ENCODE assay signal across 10 mouse cellular contexts in genomic region chr15:78339627-78340423, GRCm38 (mm10). TPM values are rescaled to one million over a fixed set of nuclear protein-coding genes. Genes with fewer than 3 reads are reported as not detected.
DNase-seq lines count a peak whose midpoint lies in the region; ATAC-seq and TF ChIP-seq lines count a peak whose summit lies in the region.
"Not testable (repeated sequence)": the region's sequence is repeated elsewhere in the genome, so short reads cannot be mapped to it uniquely, and the experiment has no call there.
"Had no signal": no experiment of that assay in that cellular context is flagged by ENCODE, and none has a peak within 500 bp of the region (broad histone marks: within the 10 kb centered on the region; RNA-seq: fewer than 3 reads in every experiment).

No protein-coding gene starts in this region.

- H3K36me3 ChIP-seq in C2C12 (ENCODE audit: control insufficient read depth, insufficient read depth); embryonic facial prominence, embryonic 14.5 days (ENCODE audit: control insufficient read depth, insufficient read depth, low read length); kidney, postnatal 0 days (ENCODE audit: insufficient read depth, low read length); limb, embryonic 14.5 days (ENCODE audit: control insufficient read depth, insufficient read depth, low read length); midbrain, postnatal 0 days (ENCODE audit: insufficient read depth, low read length): not testable (repeated sequence)

- H3K27me3 ChIP-seq in C2C12 (ENCODE audit: control insufficient read depth, insufficient read depth, insufficient read length): peaks cover 18% of the 10 kb centered on the region
- not testable (repeated sequence) for H3K27me3 ChIP-seq in embryonic facial prominence, embryonic 14.5 days (replicated peaks; ENCODE audit: control insufficient read depth, insufficient read depth, low read length); kidney, postnatal 0 days (ENCODE audit: insufficient read depth, low read length); limb, embryonic 14.5 days (ENCODE audit: control insufficient read depth, insufficient read depth, low read length); midbrain, postnatal 0 days (ENCODE audit: insufficient read depth, low read length)

- not testable (repeated sequence) for H3K79me3 ChIP-seq in C2C12 (ENCODE audit: low read depth)

- H3K4me3 ChIP-seq in C2C12 (ENCODE audit: insufficient read depth, poor library complexity, severe bottlenecking); embryonic facial prominence, embryonic 14.5 days (ENCODE audit: low read depth, low read length); kidney, postnatal 0 days (replicated peaks; ENCODE audit: low read depth, low read length); limb, embryonic 14.5 days (replicated peaks; ENCODE audit: low read length); midbrain, postnatal 0 days (ENCODE audit: low read depth, low read length): not testable (repeated sequence)

- not testable (repeated sequence) for H3K9ac ChIP-seq in embryonic facial prominence, embryonic 14.5 days (ENCODE audit: low read depth, low read length); kidney, postnatal 0 days (ENCODE audit: low read depth, low read length); limb, embryonic 14.5 days (ENCODE audit: low read depth, low read length, severe bottlenecking); midbrain, postnatal 0 days (replicated peaks; ENCODE audit: low read length, poor library complexity, severe bottlenecking)

- TF ChIP-seq CTCF in C2C12 (IDR thresholded peaks at IDR 0.05; ENCODE audit: control insufficient read depth, insufficient read depth, insufficient read length): peak; percentile 97
- peak; percentile 86 for TF ChIP-seq CTCF in kidney, postnatal 0 days (IDR thresholded peaks at IDR 0.05; ENCODE audit: low read depth)
- TF ChIP-seq CTCF in midbrain, postnatal 0 days (IDR thresholded peaks at IDR 0.05): peak; percentile 84

- peak; percentile 70 for DNase-seq in brain, adult 2 months (ENCODE audit: low read depth, low spot score)
- peak; percentile 36 for DNase-seq in embryonic facial prominence, embryonic 14.5 days (ENCODE audit: low spot score)
- peak; percentile 66 to 85 for DNase-seq in heart, adult 9 months (ENCODE audit: low spot score in 2 of 2)
- DNase-seq in kidney, postnatal 0 days (ENCODE audit: low spot score): peak; percentile 72
- DNase-seq in limb, embryonic 14.5 days (ENCODE audit: low spot score): peak; percentile 24
- DNase-seq in midbrain, postnatal 0 days (ENCODE audit: low spot score): peak; percentile 46
- DNase-seq in spleen, postnatal 36 days (ENCODE audit: low spot score in 2 of 2): peak; percentile 52 to 55

- not testable (repeated sequence) for H3K27ac ChIP-seq in embryonic facial prominence, embryonic 14.5 days (replicated peaks; ENCODE audit: low read depth, low read length); kidney, postnatal 0 days; limb, embryonic 14.5 days (replicated peaks; ENCODE audit: low read depth, low read length); midbrain, postnatal 0 days (ENCODE audit: low read depth, low read length)

- H3K79me2 ChIP-seq in C2C12 (ENCODE audit: control insufficient read depth, insufficient read depth): not testable (repeated sequence)

- 33% methylated on average over 7 of the region's 7 CpGs for WGBS in embryonic facial prominence, embryonic 14.5 days
- 32% methylated on average over 7 of the region's 7 CpGs for WGBS in kidney, postnatal 0 days
- 30% methylated on average over 7 of the region's 7 CpGs for WGBS in limb, embryonic 14.5 days
- 27% methylated on average over 7 of the region's 7 CpGs for WGBS in midbrain, postnatal 0 days

- not testable (repeated sequence) for TF ChIP-seq POLR2A in limb, embryonic 14.5 days (IDR thresholded peaks at IDR 0.05; ENCODE audit: borderline replicate concordance, extremely low read depth, insufficient read depth, insufficient read length)

- H3ac ChIP-seq in C2C12 (ENCODE audit: control insufficient read depth, insufficient read length, low read depth): not testable (repeated sequence)

- not testable (repeated sequence) for H3K4me1 ChIP-seq in embryonic facial prominence, embryonic 14.5 days (ENCODE audit: control insufficient read depth, insufficient read depth, low read length); kidney, postnatal 0 days (replicated peaks; ENCODE audit: insufficient read depth, low read length); limb, embryonic 14.5 days (ENCODE audit: control insufficient read depth, insufficient read depth, low read length); midbrain, postnatal 0 days (ENCODE audit: insufficient read depth, low read length)

- H3K4me2 ChIP-seq in embryonic facial prominence, embryonic 14.5 days (ENCODE audit: low read depth, low read length); kidney, postnatal 0 days (ENCODE audit: low read length); limb, embryonic 14.5 days (replicated peaks; ENCODE audit: low read depth, low read length, severe bottlenecking); midbrain, postnatal 0 days (ENCODE audit: low read depth, low read length, poor library complexity, severe bottlenecking): not testable (repeated sequence)

- not testable (repeated sequence) for H3K9me3 ChIP-seq in embryonic facial prominence, embryonic 14.5 days (ENCODE audit: control insufficient read depth, low read length); kidney, postnatal 0 days (replicated peaks; ENCODE audit: low read length); limb, embryonic 14.5 days (ENCODE audit: control insufficient read depth, low read length); midbrain, postnatal 0 days (ENCODE audit: low read length)

- peak; percentile 53; the same call in 1 of the 2 replicates for ATAC-seq in embryonic facial prominence, embryonic 14.5 days (ENCODE audit: low read depth)
- not testable (repeated sequence) for ATAC-seq in kidney, postnatal 0 days (replicated peaks; ENCODE audit: low FRiP score, low read depth); limb, embryonic 14.5 days (ENCODE audit: low FRiP score, low read depth)
- ATAC-seq in midbrain, postnatal 0 days (ENCODE audit: low FRiP score): peak; percentile 58; the same call in 1 of the 2 replicates

RNA-seq across cellular contexts. Expression of gene Csf2rb, which starts 14.3 kb away (rescaled TPM):
- polyA plus RNA-seq in C2C12 (2012; fragmentation: generic; extraction: Trizol): 0.23 TPM
- polyA plus RNA-seq in embryonic facial prominence, embryonic 14.5 days (2014; fragmentation: Nextera tagmentation; extraction: Ambion mirVana): 4.2 and 4.6 TPM in 2 replicates
- 1.1 and 1.8 TPM in 2 replicates for polyA plus RNA-seq in kidney, postnatal 0 days (2015; fragmentation: Nextera tagmentation; extraction: Ambion mirVana)
- 4.0 and 7.8 TPM in 2 replicates for polyA plus RNA-seq in limb, embryonic 14.5 days (2012; rRNA removed)
- polyA plus RNA-seq in limb, embryonic 14.5 days (2014; fragmentation: Nextera tagmentation; extraction: Ambion mirVana): 4.3 and 4.6 TPM in 2 replicates
- total RNA-seq in midbrain, postnatal 0 days (2014; rRNA removed): 1.7 and 2.2 TPM in 2 replicates
- 0.63 and 0.90 TPM in 2 replicates for polyA plus RNA-seq in midbrain, postnatal 0 days (2015; fragmentation: Nextera tagmentation; extraction: Ambion mirVana)

RNA-seq across cellular contexts. Expression of gene Csf2rb2, which starts 34.3 kb away (rescaled TPM):
- 0.08 TPM for polyA plus RNA-seq in C2C12 (2012; fragmentation: generic; extraction: Trizol)
- 0.71 and 1.3 TPM in 2 replicates for polyA plus RNA-seq in embryonic facial prominence, embryonic 14.5 days (2014; fragmentation: Nextera tagmentation; extraction: Ambion mirVana)
- polyA plus RNA-seq in kidney, postnatal 0 days (2015; fragmentation: Nextera tagmentation; extraction: Ambion mirVana): 0.20 and 0.39 TPM in 2 replicates
- polyA plus RNA-seq in limb, embryonic 14.5 days (2012; rRNA removed): 1.6 and 2.6 TPM in 2 replicates
- polyA plus RNA-seq in limb, embryonic 14.5 days (2014; fragmentation: Nextera tagmentation; extraction: Ambion mirVana): 0.59 and 0.88 TPM in 2 replicates
- 0.11 and 0.14 TPM in 2 replicates for total RNA-seq in midbrain, postnatal 0 days (2014; rRNA removed)
- 0.28 and 0.34 TPM in 2 replicates for polyA plus RNA-seq in midbrain, postnatal 0 days (2015; fragmentation: Nextera tagmentation; extraction: Ambion mirVana)

RNA-seq across cellular contexts. Expression of gene Tex33, which starts 55.9 kb away (rescaled TPM):
- polyA plus RNA-seq in C2C12 (2012; fragmentation: generic; extraction: Trizol): not detected
- polyA plus RNA-seq in embryonic facial prominence, embryonic 14.5 days (2014; fragmentation: Nextera tagmentation; extraction: Ambion mirVana): not detected in 2 replicates
- not detected in 2 replicates for polyA plus RNA-seq in kidney, postnatal 0 days (2015; fragmentation: Nextera tagmentation; extraction: Ambion mirVana)
- not detected in 2 replicates for polyA plus RNA-seq in limb, embryonic 14.5 days (2012; rRNA removed)
- polyA plus RNA-seq in limb, embryonic 14.5 days (2014; fragmentation: Nextera tagmentation; extraction: Ambion mirVana): not detected in 2 replicates
- total RNA-seq in midbrain, postnatal 0 days (2014; rRNA removed): not detected in 2 replicates
- 0.16 TPM in 1 of 2 replicates, not detected in the other for polyA plus RNA-seq in midbrain, postnatal 0 days (2015; fragmentation: Nextera tagmentation; extraction: Ambion mirVana)
- polyA plus RNA-seq: hindbrain, embryonic 13.5 days; neural tube, embryonic 14.5 days had no signal

Comparison
In these comparisons a context has a peak if more than half of its experiments do, and no peak if none do; other contexts are left out.
1. DNase-seq: peak in every context shown above with its lines; median percentile 76 in heart, adult 9 months; 72 in kidney, postnatal 0 days; 70 in brain, adult 2 months; 54 in spleen, postnatal 36 days; 46 in midbrain, postnatal 0 days; 36 in embryonic facial prominence, embryonic 14.5 days; 24 in limb, embryonic 14.5 days.